Mouse (Mus musculus) CD4-positive, CD25-positive, alpha-beta regulatory T cell, adult 9 weeks (primary cell): Measurements from ENCODE around the gene Syt5. TPM values are rescaled to one million over a fixed set of nuclear protein-coding genes. Genes with fewer than 3 reads are reported as not detected.

Experiments
- polyA plus RNA-seq: library from polyadenylated mRNA; unstranded; fragments of 100-300 nt; shearing (Covaris generic); gene quantifications from one replicate; pipeline ENCODE4 v1.2.1, GENCODE M21; 2017

Syt5 gene
- 0.41 TPM for polyA plus RNA-seq

DNA sequence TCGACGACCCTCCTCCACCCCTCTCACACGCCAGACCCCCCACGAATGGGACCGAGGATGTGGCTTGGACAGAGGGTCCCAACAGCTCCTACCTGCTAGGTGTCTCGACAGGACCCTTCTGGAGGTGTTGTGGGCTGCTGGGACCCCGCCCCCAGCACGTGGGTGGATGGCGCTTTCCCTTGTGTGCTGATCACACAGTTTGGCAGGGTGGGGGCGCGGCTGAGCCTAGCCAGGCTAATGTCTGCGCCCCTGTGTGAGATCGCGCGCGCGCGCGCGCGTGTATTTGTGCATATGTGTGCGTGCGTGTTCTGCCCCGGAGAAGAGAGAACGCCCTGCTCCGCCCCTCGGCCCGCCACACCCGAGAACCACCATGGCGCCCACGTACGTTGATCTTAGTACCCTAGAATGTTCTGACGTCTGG is at the start of gene Syt5:
Gene Syt5 (minus strand): TSS at position 321 of the 421 bp plus-strand sequence.

DNA sequence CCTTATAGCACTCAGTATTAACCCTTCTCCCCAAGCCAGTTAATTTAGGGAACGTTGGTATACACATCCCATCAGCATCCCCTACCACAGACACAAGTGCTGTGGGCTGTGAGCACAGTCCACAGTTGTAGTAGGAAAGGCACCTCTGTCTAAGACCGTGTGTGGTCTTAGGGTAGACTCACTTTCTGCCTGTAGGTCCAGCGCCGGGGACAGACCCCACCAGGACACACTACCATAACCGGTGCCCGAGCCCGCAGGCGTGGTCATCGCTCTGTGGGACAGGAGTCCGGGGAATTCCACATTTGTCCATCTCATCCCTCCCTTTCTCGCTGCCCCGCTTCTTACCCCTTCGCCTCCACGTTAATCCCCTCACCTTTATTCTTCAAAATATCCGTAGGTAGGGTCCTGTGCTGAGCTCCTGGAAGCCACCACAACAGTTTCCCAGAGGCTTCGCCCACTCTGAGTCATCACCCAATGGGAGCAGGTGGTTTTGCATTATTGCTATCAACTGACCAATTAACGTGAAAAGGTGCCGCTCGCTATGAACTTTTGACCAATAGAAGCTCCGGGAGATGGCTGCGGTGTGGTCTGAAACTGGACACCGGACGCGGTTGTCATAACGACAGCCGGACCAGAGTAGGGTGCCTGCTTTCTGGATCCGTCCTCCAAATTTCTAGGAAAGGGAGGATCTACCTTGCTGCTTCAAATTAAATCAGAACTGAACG is 15.2 kb downstream of the Syt5 start, which contains the start of gene Dnaaf3:
Gene Dnaaf3 (minus strand): TSS at position 449 of the 725 bp plus-strand sequence.

DNA sequence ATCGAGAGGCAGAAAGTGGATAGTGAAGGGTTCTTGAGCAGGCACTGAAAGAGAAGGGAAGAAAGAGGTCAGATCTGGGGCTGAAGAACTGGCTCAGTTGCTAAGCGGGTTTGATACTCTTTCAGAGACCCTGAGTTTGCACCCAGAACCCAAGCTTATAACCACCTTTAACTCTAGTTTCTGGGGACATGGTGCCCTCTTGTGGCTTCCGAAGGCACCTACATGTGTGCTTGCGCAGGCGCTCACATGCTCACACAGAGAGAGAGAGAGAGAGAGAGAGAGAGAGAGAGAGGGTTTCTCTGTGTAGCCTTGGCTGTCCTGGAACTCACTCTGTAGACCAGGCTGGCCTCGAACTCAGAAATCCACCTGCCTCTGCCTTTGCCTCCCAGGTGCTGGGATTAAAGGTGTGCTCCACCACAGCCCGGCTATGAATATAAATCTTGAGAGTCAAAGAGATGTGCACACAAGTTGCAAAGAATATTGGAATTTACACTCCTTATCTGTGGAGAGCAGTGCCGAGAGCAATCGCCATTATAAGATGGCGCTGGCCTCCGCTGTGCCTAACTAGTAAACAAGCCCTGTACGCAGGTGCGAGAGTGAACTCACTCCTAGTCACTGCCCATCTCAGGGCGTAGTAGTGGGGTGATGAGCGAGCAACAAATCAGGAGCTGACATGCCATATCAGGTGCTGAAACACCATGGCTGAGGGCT is 23.0 kb downstream of the Syt5 start, which contains the start of gene Tnni3:
Gene Tnni3 (minus strand): TSS at position 18 of the 711 bp plus-strand sequence.

DNA sequence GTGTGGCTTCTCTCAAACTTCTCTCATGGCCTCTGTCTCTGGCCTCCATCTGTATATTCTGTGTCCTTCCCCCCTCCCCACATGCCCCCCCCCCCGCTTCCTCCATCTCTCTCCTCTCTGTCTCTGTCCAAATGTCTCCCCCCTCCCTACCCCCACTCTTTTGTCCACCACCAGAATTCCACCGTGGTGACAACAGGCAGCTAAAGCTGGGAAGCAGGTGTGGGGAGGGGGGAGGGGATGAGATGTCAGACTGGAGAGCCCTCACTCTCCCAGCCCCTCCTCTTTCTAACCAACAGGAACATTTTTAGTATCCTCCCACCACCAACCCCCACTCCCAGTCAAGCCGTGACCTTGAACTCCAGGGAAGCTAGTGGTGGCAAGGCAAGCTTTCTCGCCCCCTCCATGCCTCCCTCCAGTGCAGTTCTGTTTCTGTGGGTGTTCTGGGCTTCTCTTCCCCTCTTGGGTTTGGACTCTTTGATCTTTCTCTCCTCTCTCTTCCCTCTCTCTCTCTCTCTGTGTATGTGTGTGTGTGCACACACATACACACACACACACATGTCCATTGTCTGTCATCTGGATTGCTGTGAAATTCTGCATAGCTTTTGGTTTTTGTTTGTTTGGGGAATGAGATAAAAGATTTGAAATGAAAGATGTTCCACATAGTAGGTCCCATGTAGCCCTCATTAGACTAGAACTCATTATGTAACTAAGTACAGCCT is 30.9 kb downstream of the Syt5 start, which contains the start of gene Tnnt1:
Gene Tnnt1 (minus strand): TSS at position 51 of the 719 bp plus-strand sequence.

DNA sequence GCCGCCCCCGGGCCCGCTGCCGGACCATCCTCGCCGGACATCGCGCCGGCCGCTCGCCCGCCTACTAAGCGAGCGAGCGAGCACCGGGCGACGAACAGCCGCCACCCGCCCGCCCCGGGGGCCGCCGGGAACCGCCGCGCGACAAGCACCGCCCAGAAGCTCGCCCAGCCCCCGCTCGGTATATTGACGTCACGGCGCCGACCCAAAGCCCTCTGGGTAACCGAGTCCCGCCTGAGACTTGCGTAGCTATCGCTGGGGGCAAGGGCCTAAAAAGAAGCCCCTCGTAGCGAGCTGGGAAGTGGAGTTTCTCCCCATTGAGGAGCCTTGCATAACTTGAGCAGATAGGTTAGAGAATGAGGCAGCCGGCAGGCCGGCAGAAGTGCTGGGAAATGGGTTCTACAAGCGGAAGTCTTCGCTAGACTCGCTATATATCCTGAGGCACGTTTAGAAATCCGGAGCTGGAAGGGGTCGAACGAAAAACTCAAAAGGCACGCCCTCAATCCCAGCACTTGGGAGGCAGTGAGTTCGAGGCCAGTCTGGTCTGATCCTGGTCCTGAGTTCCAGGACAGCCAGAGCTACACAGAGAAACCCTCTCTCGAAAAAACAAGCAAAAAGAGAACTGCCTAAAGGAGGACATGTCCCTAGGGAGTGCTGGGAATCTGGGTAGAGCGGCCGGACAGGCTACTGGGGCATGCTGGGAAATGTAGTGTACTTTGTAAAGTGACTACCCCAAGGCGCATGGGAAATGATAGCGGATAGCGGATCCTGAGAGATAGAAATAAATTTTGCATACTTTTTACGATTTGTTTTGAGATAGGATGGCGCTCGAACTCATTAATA is 45.6 kb downstream of the Syt5 start, which contains the start of gene Ppp1r12c:
Gene Ppp1r12c (minus strand): TSS at position 123 of the 840 bp plus-strand sequence.

Other genes with a start within 250 kb of the Syt5 start
- not detected for gene Ncr1, start 209.8 kb downstream of the Syt5 start, polyA plus RNA-seq
- gene Gp6, start 149.8 kb downstream of the Syt5 start, polyA plus RNA-seq = not detected
- gene Rdh13, start 101.9 kb downstream of the Syt5 start, polyA plus RNA-seq = 7.3 TPM
- gene Eps8l1, start 86.9 kb downstream of the Syt5 start, polyA plus RNA-seq = 10.6 TPM
- gene Ppp1r12c, start 45.9 kb downstream of the Syt5 start, polyA plus RNA-seq = 31.8 TPM
- 7.6 TPM for gene Tnnt1, start 31.2 kb downstream of the Syt5 start, polyA plus RNA-seq
- 0.99 TPM for gene Tnni3, start 23.3 kb downstream of the Syt5 start, polyA plus RNA-seq
- 0.94 TPM for gene Dnaaf3, start 15.1 kb downstream of the Syt5 start, polyA plus RNA-seq
- gene Ptprh, start 56.5 kb upstream of the Syt5 start, polyA plus RNA-seq = not detected
- 3.5 TPM for gene Tmem86b, start 83.9 kb upstream of the Syt5 start, polyA plus RNA-seq
- gene Ppp6r1, start 111.5 kb upstream of the Syt5 start, polyA plus RNA-seq = 26.6 TPM
- 87.0 TPM for gene Hspbp1, start 137.5 kb upstream of the Syt5 start, polyA plus RNA-seq
- not detected for gene Brsk1, start 143.1 kb upstream of the Syt5 start, polyA plus RNA-seq
- not detected for gene Tmem150b, start 177.7 kb upstream of the Syt5 start, polyA plus RNA-seq
- gene Kmt5c, start 192.6 kb upstream of the Syt5 start, polyA plus RNA-seq = 45.4 TPM
- gene Cox6b2, start 205.6 kb upstream of the Syt5 start, polyA plus RNA-seq = 4.9 TPM
- not detected for gene Fam71e2, start 223.8 kb upstream of the Syt5 start, polyA plus RNA-seq
- gene Il11, start 235.3 kb upstream of the Syt5 start, polyA plus RNA-seq = not detected
- gene Tmem190, start 235.4 kb upstream of the Syt5 start, polyA plus RNA-seq = not detected
- gene Tmem238, start 242.1 kb upstream of the Syt5 start, polyA plus RNA-seq = 0.46 TPM
- 535 TPM for gene Rpl28, start 245.3 kb upstream of the Syt5 start, polyA plus RNA-seq